Mouse (Mus musculus) heart, postnatal 0 days (tissue): ENCODE results near the gene Stag1. TPM values are rescaled to one million over a fixed set of nuclear protein-coding genes. Genes with fewer than 3 reads are reported as not detected.

Experiments used
- ATAC-seq: fragments of 200-750 bp; cut with Nextera tagmentation; 2 replicates; pipeline ENCODE4 v1.8.0; 2017; ENCODE audit warnings: low read depth, moderate number of reproducible peaks, moderate library complexity; ENCODE audit not compliant: insufficient read depth
- DNase-seq: peaks from one replicate; pipeline ENCODE4 v3.0.0-alpha.2; 2016; ENCODE audit warnings: low spot score
- H3K27ac ChIP-seq: fragments of 300-500 bp; sonication (generic); 2 replicates; pipeline ENCODE4 v1.5.1; 2014; ENCODE audit warnings: low read depth, mild to moderate bottlenecking
- H3K27me3 ChIP-seq: fragments of 300-500 bp; sonication (generic); 2 replicates; pipeline ENCODE4 v1.6.1; 2014; ENCODE audit warnings: low read length, mixed read lengths; ENCODE audit not compliant: control insufficient read depth, insufficient read depth
- H3K36me3 ChIP-seq: fragments of 300-500 bp; sonication (generic); replicated peaks from 2 replicates; pipeline ENCODE4 v1.6.1; 2014; ENCODE audit warnings: low read length, mixed read lengths; ENCODE audit not compliant: control insufficient read depth, insufficient read depth
- H3K4me1 ChIP-seq: fragments of 300-500 bp; sonication (generic); 2 replicates; pipeline ENCODE4 v1.6.1; 2014; ENCODE audit warnings: antibody characterized with exemption; ENCODE audit not compliant: control insufficient read depth, insufficient read depth
- H3K4me2 ChIP-seq: fragments of 300-500 bp; sonication (generic); 2 replicates; pipeline ENCODE4 v1.6.1; 2014; ENCODE audit warnings: low read depth, mild to moderate bottlenecking, low read length, moderate library complexity
- H3K4me3 ChIP-seq: fragments of 300-500 bp; sonication (generic); 2 replicates; pipeline ENCODE4 v1.5.1; 2014; ENCODE audit warnings: low read depth, low read length
- H3K9ac ChIP-seq: fragments of 300-500 bp; sonication (generic); replicated peaks from 2 replicates; pipeline ENCODE4 v1.6.1; 2014; ENCODE audit warnings: low read depth, low read length, mixed read lengths
- H3K9me3 ChIP-seq: fragments of 300-500 bp; sonication (generic); replicated peaks from 2 replicates; pipeline ENCODE4 v1.6.1; 2016; ENCODE audit warnings: low read length; ENCODE audit not compliant: control insufficient read depth
- CTCF ChIP-seq: IDR thresholded peaks from 2 replicates; pipeline ENCODE4 v1.5.1; 2016; ENCODE audit warnings: antibody characterized with exemption, control low read depth, low read depth
- EP300 ChIP-seq: IDR thresholded peaks from 2 replicates; pipeline ENCODE4 v1.6.1; 2016; ENCODE audit warnings: antibody characterized with exemption, low read depth
- WGBS: fragments of 180-500 bp; shearing (Covaris S2); extraction: QIAGEN DNeasy Blood & Tissue Kit; methylation state at CpG from one replicate; pipeline ENCODE4 v1.1.7; 2014; 5-methylcytosine and 5-hydroxymethylcytosine counted together
- polyA plus RNA-seq: library from polyadenylated mRNA; unstranded; fragments of >200 nt; fragmentation: Nextera tagmentation; extraction: Ambion mirVana; gene quantifications from 2 replicates; pipeline ENCODE4 v1.2.1, GENCODE M21; 2015
- total RNA-seq: library from RNA; depleted of rRNA; stranded (reverse); fragments of >200 nt; gene quantifications from 2 replicates; pipeline ENCODE4 v1.2.3, GENCODE M21; 2014; ENCODE audit warnings: low replicate concordance

The Stag1 gene
- total and polyA plus RNA-seq, 2 experiments from 2014 or later, result 24.9 to 30.7 TPM

DNA sequence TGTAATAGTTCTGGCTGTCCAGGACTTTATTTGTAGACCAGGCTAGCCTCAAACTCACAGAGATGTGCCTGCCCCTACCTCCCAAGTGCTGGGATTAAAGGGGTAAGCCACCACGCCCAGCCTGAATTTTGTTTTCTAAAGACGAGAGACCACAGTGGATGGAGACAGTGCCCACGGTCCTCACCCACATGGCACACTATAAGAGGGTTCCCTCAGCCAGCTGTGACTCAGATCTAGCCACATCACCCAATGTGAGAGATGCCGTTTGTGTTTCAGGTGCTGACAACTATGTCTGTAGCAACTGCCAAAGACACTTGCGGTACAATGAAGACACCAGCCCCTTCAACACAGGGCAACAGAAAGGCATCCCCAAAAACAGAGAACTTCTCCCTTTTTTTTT is 389.4 kb downstream of the Stag1 start:
- WGBS, result 87% methylated on average over 5 of the region's 5 CpGs
- H3K4me2 ChIP-seq, result no peak overlapping the region
- TF ChIP-seq EP300, result no peak
- TF ChIP-seq CTCF, result no peak
- H3K4me1 ChIP-seq, result no peaks in the 10 kb centered on the region
- no peak overlapping the region for H3K9ac ChIP-seq
- no peak overlapping the region for H3K27ac ChIP-seq
- no peak for ATAC-seq
- no peaks in the 10 kb centered on the region for H3K9me3 ChIP-seq
- no peaks in the 10 kb centered on the region for H3K27me3 ChIP-seq
- H3K36me3 ChIP-seq, result peaks cover 49% of the 10 kb centered on the region
- H3K4me3 ChIP-seq, result no peak overlapping the region
- no peak for DNase-seq

- no peaks in the 10 kb centered on the region for H3K27me3 ChIP-seq
- H3K9ac ChIP-seq, result no peak overlapping the region
- H3K4me2 ChIP-seq, result no peak overlapping the region
- H3K36me3 ChIP-seq, result peaks cover 50% of the 10 kb centered on the region
- H3K27ac ChIP-seq, result no peak overlapping the region
- ATAC-seq, result no peak
- no peak overlapping the region for H3K4me3 ChIP-seq
- TF ChIP-seq EP300 (no peak), CTCF (no peak)
- H3K9me3 ChIP-seq, result no peaks in the 10 kb centered on the region
- H3K4me1 ChIP-seq, result no peaks in the 10 kb centered on the region
- DNase-seq, result no peak
- 93% methylated on average over 3 of the region's 3 CpGs for WGBS
These were observed 390.3 kb downstream of the Stag1 start for GRCm38 (mm10) chr9:100987850-100988249.

DNA sequence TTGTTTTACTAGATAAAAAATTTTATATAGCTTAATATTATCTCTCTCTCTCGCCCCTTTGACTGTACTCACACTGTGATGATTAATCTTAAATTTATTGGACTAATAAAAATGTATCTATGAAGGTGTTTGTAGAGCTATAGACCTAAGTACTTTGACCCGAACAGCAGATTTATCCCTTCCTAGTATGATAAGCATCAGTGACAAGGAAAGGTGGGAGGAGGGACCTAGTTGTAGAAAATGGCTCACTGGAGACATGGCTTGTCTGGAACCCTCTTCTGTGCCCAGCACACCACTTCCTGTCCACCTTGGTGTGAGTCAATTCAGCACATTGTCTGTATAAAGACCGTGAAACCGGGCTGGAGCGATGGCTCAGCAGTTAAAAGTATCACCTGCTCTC is 393.0 kb downstream of the Stag1 start:
- no peaks in the 10 kb centered on the region for H3K4me1 ChIP-seq

GRCm38 (mm10) chr9:100991321-100991720 is 393.7 kb downstream of the Stag1 start:
- H3K27me3 ChIP-seq, result no peaks in the 10 kb centered on the region
- no peak overlapping the region for H3K4me2 ChIP-seq
- 93% methylated on average over 2 of the region's 2 CpGs for WGBS

More for the DNA sequence above, 393.0 kb downstream of the Stag1 start:
- peaks cover 54% of the 10 kb centered on the region for H3K36me3 ChIP-seq
- H3K27ac ChIP-seq, result no peak overlapping the region
- 89% methylated on average over 5 of the region's 5 CpGs for WGBS
- no peak for TF ChIP-seq EP300
- no peak for TF ChIP-seq CTCF
- H3K27me3 ChIP-seq, result no peaks in the 10 kb centered on the region
- H3K9me3 ChIP-seq, result no peaks in the 10 kb centered on the region
- DNase-seq (no peak), ATAC-seq (no peak)
- H3K4me2 ChIP-seq, result no peak overlapping the region
- H3K9ac ChIP-seq, result no peak overlapping the region
- H3K4me3 ChIP-seq, result no peak overlapping the region

DNA sequence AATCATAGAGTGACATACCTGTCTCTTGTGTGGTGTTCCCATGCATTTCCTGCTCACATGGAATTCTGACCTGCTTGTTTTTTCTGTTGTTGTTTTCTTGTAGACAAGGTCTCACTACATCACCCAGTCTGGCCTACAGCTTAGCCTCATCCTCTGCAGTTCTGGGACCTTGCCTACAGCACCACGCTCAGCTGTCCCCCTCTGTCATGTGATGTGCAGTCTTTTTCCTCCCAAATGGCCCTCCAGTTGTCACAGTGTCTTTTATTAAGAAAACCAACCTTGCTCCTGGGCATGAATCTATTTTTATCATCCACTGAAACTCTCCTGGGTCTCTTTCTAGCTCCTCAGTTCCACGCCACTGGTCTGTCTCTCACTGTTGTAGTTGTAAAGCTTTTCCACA is 394.6 kb downstream of the Stag1 start:
- DNase-seq, result no peak

More at GRCm38 (mm10) chr9:100991321-100991720, 393.7 kb downstream of the Stag1 start:
- ATAC-seq (no peak), DNase-seq (no peak)
- no peaks in the 10 kb centered on the region for H3K9me3 ChIP-seq
- H3K9ac ChIP-seq, result no peak overlapping the region
- no peaks in the 10 kb centered on the region for H3K4me1 ChIP-seq
- no peak overlapping the region for H3K27ac ChIP-seq
- H3K36me3 ChIP-seq, result peaks cover 51% of the 10 kb centered on the region
- no peak overlapping the region for H3K4me3 ChIP-seq
- TF ChIP-seq CTCF (no peak), EP300 (no peak)

DNA sequence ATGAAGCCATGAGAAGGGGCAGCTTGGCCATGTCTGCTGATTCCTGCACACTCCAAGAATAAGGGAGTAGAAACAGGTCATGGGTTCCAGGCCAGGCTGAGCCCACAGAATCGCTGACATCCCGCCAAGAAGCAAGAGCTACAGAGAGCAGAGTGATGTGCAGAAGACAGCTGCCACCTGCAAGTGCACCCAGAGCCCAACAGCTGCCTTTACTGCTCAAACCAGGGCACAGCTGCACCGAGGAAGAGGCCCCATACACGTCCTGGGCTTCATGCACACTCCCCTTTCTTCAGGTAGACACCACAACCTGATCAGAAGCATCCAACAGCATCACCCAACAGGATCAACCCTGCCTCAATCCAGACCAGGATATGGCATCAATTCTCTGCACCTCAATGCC is 396.3 kb downstream of the Stag1 start:
- Histone ChIP-seq H3K4me2 (no peak overlapping the region), H3K27me3 (no peaks in the 10 kb centered on the region), H3K4me1 (no peaks in the 10 kb centered on the region), H3K27ac (no peak overlapping the region), H3K9me3 (no peaks in the 10 kb centered on the region), H3K36me3 (peaks cover 46% of the 10 kb centered on the region), H3K9ac (no peak overlapping the region), H3K4me3 (no peak overlapping the region)
- WGBS, result 86% methylated on average over 4 of the region's 4 CpGs
- DNase-seq (no peak), ATAC-seq (no peak)
- no peak for TF ChIP-seq CTCF
- TF ChIP-seq EP300, result no peak

More for the DNA sequence above, 394.6 kb downstream of the Stag1 start:
- ATAC-seq, result no peak
- Histone ChIP-seq H3K4me1 (no peaks in the 10 kb centered on the region), H3K4me3 (no peak overlapping the region), H3K27me3 (no peaks in the 10 kb centered on the region), H3K9me3 (no peaks in the 10 kb centered on the region), H3K9ac (no peak overlapping the region), H3K4me2 (no peak overlapping the region), H3K36me3 (peaks cover 45% of the 10 kb centered on the region), H3K27ac (no peak overlapping the region)
- 80% methylated on average over 2 of the region's 2 CpGs for WGBS
- no peak for TF ChIP-seq EP300
- TF ChIP-seq CTCF, result no peak
